Mouse (Mus musculus): Measurements from ENCODE around the gene Eci2. TPM values are rescaled to one million over a fixed set of nuclear protein-coding genes. Genes with fewer than 3 reads are reported as not detected.
"Not testable (repeated sequence)": the region's sequence is repeated elsewhere in the genome, so short reads cannot be mapped to it uniquely, and the experiment has no call there.

Eci2 gene
- polyA plus RNA-seq, 1 experiment from 2014 or later, result 85.9 TPM

- no peak for ATAC-seq (replicated peaks; ENCODE audit: low FRiP score)
- H3K4me3 ChIP-seq (ENCODE audit: low read depth, low read length), result no peak overlapping the region
- no peaks in the 10 kb centered on the region for H3K4me1 ChIP-seq (replicated peaks; ENCODE audit: control insufficient read depth, insufficient read depth, low read length)
- 79% methylated on average over 4 of the region's 4 CpGs for WGBS
- no peak overlapping the region for H3K9ac ChIP-seq (ENCODE audit: low read depth, low read length)
- DNase-seq (ENCODE audit: low spot score), result peak; percentile 15
- H3K27ac ChIP-seq (ENCODE audit: low read depth, low read length), result no peak overlapping the region
- H3K9me3 ChIP-seq (ENCODE audit: control insufficient read depth, low read length), result no peaks in the 10 kb centered on the region
- no peaks in the 10 kb centered on the region for H3K27me3 ChIP-seq (replicated peaks; ENCODE audit: control insufficient read depth, insufficient read depth, low read length)
- H3K36me3 ChIP-seq (ENCODE audit: control insufficient read depth, insufficient read depth, low read length), result no peaks in the 10 kb centered on the region
- H3K4me2 ChIP-seq, result no peak overlapping the region
Observed at GRCm38 (mm10) chr13:35033571-35033970, 6.7 kb upstream of the Eci2 start.

- no peak for ATAC-seq (replicated peaks; ENCODE audit: low FRiP score)
- Histone ChIP-seq H3K9ac (ENCODE audit: low read depth, low read length) (no peak overlapping the region), H3K4me3 (ENCODE audit: low read depth, low read length) (no peak overlapping the region), H3K4me1 (replicated peaks; ENCODE audit: control insufficient read depth, insufficient read depth, low read length) (no peaks in the 10 kb centered on the region), H3K9me3 (ENCODE audit: control insufficient read depth, low read length) (no peaks in the 10 kb centered on the region), H3K4me2 (no peak overlapping the region), H3K36me3 (ENCODE audit: control insufficient read depth, insufficient read depth, low read length) (no peaks in the 10 kb centered on the region), H3K27ac (ENCODE audit: low read depth, low read length) (no peak overlapping the region), H3K27me3 (replicated peaks; ENCODE audit: control insufficient read depth, insufficient read depth, low read length) (no peaks in the 10 kb centered on the region)
- WGBS, result 72% methylated on average over 4 of the region's 4 CpGs
- DNase-seq (ENCODE audit: low spot score), result peak; percentile 14
Observed at GRCm38 (mm10) chr13:35031684-35032082, 4.8 kb upstream of the Eci2 start.

- no peak overlapping the region for H3K4me3 ChIP-seq (ENCODE audit: low read depth, low read length)
- ATAC-seq (replicated peaks; ENCODE audit: low FRiP score) (no peak), DNase-seq (ENCODE audit: low spot score) (peak; percentile 26)
- no peak overlapping the region for H3K4me2 ChIP-seq
- no peaks in the 10 kb centered on the region for H3K4me1 ChIP-seq (replicated peaks; ENCODE audit: control insufficient read depth, insufficient read depth, low read length)
- no peaks in the 10 kb centered on the region for H3K36me3 ChIP-seq (ENCODE audit: control insufficient read depth, insufficient read depth, low read length)
- no peaks in the 10 kb centered on the region for H3K27me3 ChIP-seq (replicated peaks; ENCODE audit: control insufficient read depth, insufficient read depth, low read length)
- no peak overlapping the region for H3K9ac ChIP-seq (ENCODE audit: low read depth, low read length)
- WGBS, result 79% methylated on average over 7 of the region's 7 CpGs
- H3K9me3 ChIP-seq (ENCODE audit: control insufficient read depth, low read length), result no peaks in the 10 kb centered on the region
- no peak overlapping the region for H3K27ac ChIP-seq (ENCODE audit: low read depth, low read length)
Observed at GRCm38 (mm10) chr13:35030979-35031683, 4.2 kb upstream of the Eci2 start.

- no peaks in the 10 kb centered on the region for H3K4me1 ChIP-seq (replicated peaks; ENCODE audit: control insufficient read depth, insufficient read depth, low read length)
- no peak overlapping the region for H3K9ac ChIP-seq (ENCODE audit: low read depth, low read length)
- 86% methylated on average over 3 of the region's 3 CpGs for WGBS
- no peak overlapping the region for H3K4me2 ChIP-seq
- H3K27me3 ChIP-seq (replicated peaks; ENCODE audit: control insufficient read depth, insufficient read depth, low read length), result no peaks in the 10 kb centered on the region
- H3K36me3 ChIP-seq (ENCODE audit: control insufficient read depth, insufficient read depth, low read length), result no peaks in the 10 kb centered on the region
- no peaks in the 10 kb centered on the region for H3K9me3 ChIP-seq (ENCODE audit: control insufficient read depth, low read length)
- DNase-seq (ENCODE audit: low spot score), result no peak
- no peak overlapping the region for H3K27ac ChIP-seq (ENCODE audit: low read depth, low read length)
- ATAC-seq (replicated peaks; ENCODE audit: low FRiP score), result no peak
- H3K4me3 ChIP-seq (ENCODE audit: low read depth, low read length), result no peak overlapping the region
Observed at GRCm38 (mm10) chr13:35028365-35028764, 1.5 kb upstream of the Eci2 start.

- not testable (repeated sequence) for H3K27ac ChIP-seq (ENCODE audit: low read depth, low read length); H3K4me1 ChIP-seq (replicated peaks; ENCODE audit: control insufficient read depth, insufficient read depth, low read length); H3K9ac ChIP-seq (ENCODE audit: low read depth, low read length); ATAC-seq (replicated peaks; ENCODE audit: low FRiP score); H3K9me3 ChIP-seq (ENCODE audit: control insufficient read depth, low read length); H3K4me3 ChIP-seq (ENCODE audit: low read depth, low read length); DNase-seq (ENCODE audit: low spot score); H3K27me3 ChIP-seq (replicated peaks; ENCODE audit: control insufficient read depth, insufficient read depth, low read length); H3K4me2 ChIP-seq; H3K36me3 ChIP-seq (ENCODE audit: control insufficient read depth, insufficient read depth, low read length)
- WGBS, result 52% methylated on average over 1 of the region's 1 CpGs
Observed at GRCm38 (mm10) chr13:35023401-35023800, 3.5 kb downstream of the Eci2 start.

GRCm38 (mm10) chr13:35020383-35020782, 6.5 kb downstream of the Eci2 start:
- H3K4me3 ChIP-seq (ENCODE audit: low read depth, low read length), result no peak overlapping the region
- peaks cover 4% of the 10 kb centered on the region; the same call in 1 of the 2 replicates for H3K4me1 ChIP-seq (replicated peaks; ENCODE audit: control insufficient read depth, insufficient read depth, low read length)
- no peak overlapping the region for H3K4me2 ChIP-seq
- WGBS, result 64% methylated on average over 3 of the region's 3 CpGs
- no peaks in the 10 kb centered on the region for H3K9me3 ChIP-seq (ENCODE audit: control insufficient read depth, low read length)
- no peaks in the 10 kb centered on the region for H3K36me3 ChIP-seq (ENCODE audit: control insufficient read depth, insufficient read depth, low read length)
- H3K27ac ChIP-seq (ENCODE audit: low read depth, low read length), result no peak overlapping the region
- no peaks in the 10 kb centered on the region for H3K27me3 ChIP-seq (replicated peaks; ENCODE audit: control insufficient read depth, insufficient read depth, low read length)
- DNase-seq (ENCODE audit: low spot score) (no peak), ATAC-seq (replicated peaks; ENCODE audit: low FRiP score) (no peak)
- H3K9ac ChIP-seq (ENCODE audit: low read depth, low read length), result no peak overlapping the region

- ATAC-seq (replicated peaks; ENCODE audit: low FRiP score), result peak; percentile 93
- Histone ChIP-seq H3K27me3 (replicated peaks; ENCODE audit: control insufficient read depth, insufficient read depth, low read length) (no peaks in the 10 kb centered on the region), H3K4me2 (peak overlapping the region; percentile 38), H3K4me1 (replicated peaks; ENCODE audit: control insufficient read depth, insufficient read depth, low read length) (peaks cover 4% of the 10 kb centered on the region; the same call in 1 of the 2 replicates), H3K4me3 (ENCODE audit: low read depth, low read length) (no peak overlapping the region), H3K9me3 (ENCODE audit: control insufficient read depth, low read length) (no peaks in the 10 kb centered on the region), H3K27ac (ENCODE audit: low read depth, low read length) (peak overlapping the region; percentile 21; the same call in 1 of the 2 replicates), H3K36me3 (ENCODE audit: control insufficient read depth, insufficient read depth, low read length) (no peaks in the 10 kb centered on the region), H3K9ac (ENCODE audit: low read depth, low read length) (no peak overlapping the region)
- 64% methylated on average over 7 of the region's 7 CpGs for WGBS
- no peak for DNase-seq (ENCODE audit: low spot score)
Observed at GRCm38 (mm10) chr13:35018866-35019536, 7.9 kb downstream of the Eci2 start.

- ATAC-seq (replicated peaks; ENCODE audit: low FRiP score) (no peak; the same call in 1 of the 2 replicates), DNase-seq (ENCODE audit: low spot score) (no peak)
- H3K4me2 ChIP-seq, result no peak overlapping the region
- no peak overlapping the region for H3K27ac ChIP-seq (ENCODE audit: low read depth, low read length)
- WGBS, result 68% methylated on average over 6 of the region's 6 CpGs
- H3K4me1 ChIP-seq (replicated peaks; ENCODE audit: control insufficient read depth, insufficient read depth, low read length), result peaks cover 4% of the 10 kb centered on the region; the same call in 1 of the 2 replicates
- no peaks in the 10 kb centered on the region for H3K36me3 ChIP-seq (ENCODE audit: control insufficient read depth, insufficient read depth, low read length)
- no peak overlapping the region for H3K9ac ChIP-seq (ENCODE audit: low read depth, low read length)
- no peak overlapping the region for H3K4me3 ChIP-seq (ENCODE audit: low read depth, low read length)
- no peaks in the 10 kb centered on the region for H3K9me3 ChIP-seq (ENCODE audit: control insufficient read depth, low read length)
- no peaks in the 10 kb centered on the region for H3K27me3 ChIP-seq (replicated peaks; ENCODE audit: control insufficient read depth, insufficient read depth, low read length)
Observed at GRCm38 (mm10) chr13:35017392-35017791, 9.5 kb downstream of the Eci2 start.

- Histone ChIP-seq H3K4me1 (replicated peaks; ENCODE audit: control insufficient read depth, insufficient read depth, low read length) (peaks cover 4% of the 10 kb centered on the region; the same call in 1 of the 2 replicates), H3K27ac (ENCODE audit: low read depth, low read length) (no peak overlapping the region), H3K36me3 (ENCODE audit: control insufficient read depth, insufficient read depth, low read length) (no peaks in the 10 kb centered on the region), H3K4me3 (ENCODE audit: low read depth, low read length) (no peak overlapping the region), H3K4me2 (no peak overlapping the region), H3K9ac (ENCODE audit: low read depth, low read length) (no peak overlapping the region), H3K27me3 (replicated peaks; ENCODE audit: control insufficient read depth, insufficient read depth, low read length) (no peaks in the 10 kb centered on the region), H3K9me3 (ENCODE audit: control insufficient read depth, low read length) (no peaks in the 10 kb centered on the region)
- ATAC-seq (replicated peaks; ENCODE audit: low FRiP score), result no peak
- no peak for DNase-seq (ENCODE audit: low spot score)
- 94% methylated on average over 1 of the region's 1 CpGs for WGBS
Observed at GRCm38 (mm10) chr13:35016067-35016466, 10.8 kb downstream of the Eci2 start.

All from liver, embryonic 11.5 days (tissue).